Mouse (Mus musculus) urinary bladder, postnatal 36 days (tissue): ENCODE measurements around the gene Ube3b.
A peak's percentile ranks its signal among the peaks of the same experiment; 100 is the strongest.

Experiments used
- DNase-seq, 2 experiments: peaks; one replicate each; pipeline ENCODE4 v3.0.0; 2022; ENCODE audit warnings: low spot score in 2 of 2, mixed read lengths in 1 of 2

Gene Ube3b

GRCm38 (mm10) chr5:114380209-114381012, at the start of gene Ube3b, which contains the start of gene Kctd10:
Gene Ube3b (plus strand): TSS chr5:114380607.
Gene Kctd10 (minus strand): TSS chr5:114380508.
- DNase-seq, result peak; percentile 72 to 81

GRCm38 (mm10) chr5:114342996-114343395, 37.4 kb upstream of the Ube3b start:
- DNase-seq, result no peak

- DNase-seq, result no peak
These were observed 36.8 kb upstream of the Ube3b start for GRCm38 (mm10) chr5:114343612-114344011.

- DNase-seq, result no peak
These were observed 34.9 kb upstream of the Ube3b start for GRCm38 (mm10) chr5:114345538-114345937.

- no peak for DNase-seq
These were observed 33.4 kb upstream of the Ube3b start for GRCm38 (mm10) chr5:114347005-114347404.

- DNase-seq, result no peak
These were observed 28.9 kb upstream of the Ube3b start for GRCm38 (mm10) chr5:114351490-114351889.

GRCm38 (mm10) chr5:114356250-114356935, 24.0 kb upstream of the Ube3b start:
- peak; percentile 71 to 84 for DNase-seq

GRCm38 (mm10) chr5:114356936-114357751, 23.3 kb upstream of the Ube3b start:
- no peak for DNase-seq

GRCm38 (mm10) chr5:114358833-114359232, 21.6 kb upstream of the Ube3b start:
- DNase-seq, result no peak

GRCm38 (mm10) chr5:114359586-114359985, 20.8 kb upstream of the Ube3b start:
- DNase-seq, result no peak

GRCm38 (mm10) chr5:114360968-114361367, 19.4 kb upstream of the Ube3b start:
- no peak for DNase-seq

GRCm38 (mm10) chr5:114365043-114365752, 15.2 kb upstream of the Ube3b start:
- DNase-seq, result peak in 1 of 2 experiments; percentile 59

- DNase-seq, result no peak
These were observed 12.3 kb upstream of the Ube3b start for GRCm38 (mm10) chr5:114368121-114368520.

GRCm38 (mm10) chr5:114368803-114369496, 11.5 kb upstream of the Ube3b start:
- DNase-seq, result no peak

GRCm38 (mm10) chr5:114369921-114370320, 10.5 kb upstream of the Ube3b start:
- no peak for DNase-seq

- peak in 1 of 2 experiments; percentile 32 for DNase-seq
These were observed 10.0 kb upstream of the Ube3b start for GRCm38 (mm10) chr5:114370371-114370776.

- DNase-seq, result no peak
These were observed 9.1 kb upstream of the Ube3b start for GRCm38 (mm10) chr5:114371331-114371730.

GRCm38 (mm10) chr5:114371731-114372473, 8.5 kb upstream of the Ube3b start:
- no peak for DNase-seq

GRCm38 (mm10) chr5:114372565-114372964, 7.8 kb upstream of the Ube3b start:
- no peak for DNase-seq

- no peak for DNase-seq
These were observed 7.2 kb upstream of the Ube3b start for GRCm38 (mm10) chr5:114373174-114373573.
